Mouse (Mus musculus) E14TG2a.4 (cell line): ENCODE data around the gene Iqcf1.

ENCODE experiments used
- CTCF ChIP-seq: conservative IDR thresholded peaks from 2 replicates; pipeline ENCODE4 v1.5.1; 2014; ENCODE audit warnings: low read length
- NANOG ChIP-seq: IDR thresholded peaks from 2 replicates; pipeline ENCODE4 v1.6.1; 2014; ENCODE audit warnings: borderline replicate concordance, low read length, mixed read lengths

DNA sequence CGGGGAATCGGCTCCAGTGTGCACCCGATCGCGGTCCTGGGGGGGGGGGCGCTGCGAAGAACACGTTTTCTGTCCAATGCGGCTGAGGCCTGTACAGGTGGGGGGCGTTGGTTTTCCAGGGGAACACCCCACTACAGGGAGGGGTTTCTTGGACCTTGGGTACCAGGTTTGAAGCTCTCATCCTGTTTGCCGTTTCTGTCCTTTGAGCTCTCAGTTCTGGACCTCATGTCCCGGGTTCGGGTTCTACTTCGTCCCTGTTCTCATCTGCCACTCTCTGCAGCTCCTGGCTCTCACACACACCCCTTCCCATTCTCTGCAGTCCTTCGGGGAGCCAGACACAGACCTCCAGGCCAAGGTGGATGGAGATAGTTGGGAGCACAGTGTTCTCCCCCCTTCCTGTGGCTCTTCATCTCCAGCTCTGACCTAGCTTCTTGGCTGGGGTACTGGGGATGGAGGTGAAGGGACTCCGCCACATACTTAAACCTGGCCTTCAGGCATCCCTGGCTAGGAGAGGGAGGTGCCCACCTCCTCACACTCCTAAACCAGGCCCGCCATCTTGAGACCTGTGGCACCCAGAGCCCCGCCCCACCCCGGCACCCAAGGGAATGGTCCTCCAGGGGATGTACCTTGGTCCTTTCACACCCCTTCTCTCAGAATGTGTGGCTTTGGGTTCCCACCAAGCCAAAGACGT, 45.6 kb upstream of the Iqcf1 start:
- TF ChIP-seq CTCF = no peak
- TF ChIP-seq NANOG = no peak
